Mouse (Mus musculus) c-Kit-positive CD71-positive TER-119-positive erythroid progenitor cells, embryonic 14.5 days (primary cell): ENCODE measurements at regions not wholly inside any gene's neighbourhood (a gene's known extent, or its start where the extent isn't known, plus 50 kb on each side); places are given as distances from the start of the nearest gene placed in this dataset.

ENCODE experiments used
- DNase-seq: peaks from one replicate; pipeline ENCODE4 v3.0.0-alpha.2; 2013; ENCODE audit warnings: low spot score

DNA sequence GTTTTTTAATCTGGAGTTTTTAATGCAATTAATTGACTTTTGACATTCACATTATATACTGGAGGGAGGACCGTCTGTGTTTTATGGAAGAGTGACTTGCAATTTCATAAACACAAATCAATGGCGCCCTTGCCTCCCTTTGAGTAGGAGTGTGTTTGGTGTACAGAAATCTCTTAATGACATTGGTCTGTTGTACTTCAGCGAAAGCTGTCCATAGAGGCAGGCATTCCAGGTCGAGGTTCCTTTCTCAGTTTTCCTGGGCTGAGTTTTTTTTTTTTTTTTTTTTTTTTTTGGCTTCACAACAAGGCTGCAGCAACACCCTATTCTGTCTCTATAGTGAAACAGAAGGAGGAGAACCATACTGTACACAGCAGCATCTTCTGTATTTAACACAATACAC lies 427.4 kb upstream of the Ccnh start:
- no peak for DNase-seq

DNA sequence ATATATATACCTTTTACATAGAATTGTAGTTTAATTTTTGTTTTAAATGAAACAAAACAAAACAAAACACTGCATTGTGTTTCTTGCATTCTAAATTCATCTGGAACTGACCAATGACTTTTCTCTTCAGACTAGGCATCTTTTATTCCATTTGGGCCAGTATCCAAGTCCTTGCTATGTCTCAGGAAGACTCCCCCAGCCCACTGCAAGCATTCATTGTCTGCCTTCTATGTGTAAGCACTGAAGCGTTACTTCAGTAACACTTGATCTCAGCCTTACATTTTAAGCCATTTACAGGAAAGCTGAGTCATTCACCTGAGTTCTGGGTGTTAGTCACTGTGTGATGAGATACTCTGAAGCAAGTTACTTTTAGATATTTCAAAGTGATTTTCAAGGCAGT lies 425.3 kb upstream of the Ccnh start:
- no peak for DNase-seq

GRCm38 (mm10) chr13:84771956-84772355 lies 417.3 kb upstream of the Ccnh start:
- DNase-seq: no peak

GRCm38 (mm10) chr13:84783017-84783937 lies 405.9 kb upstream of the Ccnh start:
- no peak for DNase-seq

- no peak for DNase-seq
Measured at GRCm38 (mm10) chr13:84804241-84804980, 384.8 kb upstream of the Ccnh start.

DNA sequence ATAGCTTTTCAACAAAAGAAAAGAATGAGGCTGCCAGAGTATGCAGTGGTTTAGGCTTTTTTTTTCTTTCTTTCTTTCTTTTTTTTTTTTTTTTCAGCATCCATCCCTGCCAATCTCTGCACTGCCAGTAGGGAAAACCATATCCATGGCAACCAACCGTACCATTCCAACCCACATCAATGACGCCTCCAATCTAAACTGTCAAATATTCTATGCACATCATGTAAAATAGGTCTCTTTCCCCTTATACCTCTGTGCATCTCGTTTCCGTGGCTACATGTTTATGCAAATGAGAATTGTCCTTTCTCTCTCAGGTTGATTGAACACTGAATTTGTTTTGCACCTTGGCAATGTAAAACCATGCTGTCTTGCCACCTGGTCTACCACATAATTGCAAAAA lies 384.0 kb upstream of the Ccnh start:
- DNase-seq: no peak

DNA sequence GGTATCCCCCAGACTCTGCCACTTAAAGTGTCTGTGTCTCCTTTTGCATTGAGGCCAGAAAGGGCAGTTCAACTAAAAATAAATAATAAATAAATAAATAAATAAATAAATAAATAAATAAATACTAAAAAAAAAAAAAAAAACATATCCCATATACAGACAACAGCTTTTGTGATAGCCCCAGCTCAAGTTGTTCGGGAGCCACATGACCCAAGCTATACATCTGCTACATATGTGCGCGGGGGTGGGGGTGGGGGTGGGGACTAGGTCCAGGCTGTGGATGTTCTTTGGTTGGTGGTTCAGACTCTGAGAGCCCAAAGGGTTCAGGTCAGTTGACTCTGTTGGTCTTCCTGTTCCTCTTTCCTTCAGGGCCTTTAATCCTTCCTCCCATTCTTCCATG lies 379.6 kb upstream of the Ccnh start:
- DNase-seq: no peak
